Mouse (Mus musculus) bone marrow, adult 2 months (tissue): ENCODE data around the gene Abcc6. TPM values are rescaled to one million over a fixed set of nuclear protein-coding genes. Genes with fewer than 3 reads are reported as not detected.

Experiments used
- H3K27ac ChIP-seq: fragments of 200-500 bp; 2 replicates; pipeline ENCODE4 v1.5.1; 2012; ENCODE audit warnings: low read depth, mild to moderate bottlenecking, control low read depth, inconsistent platforms, low read length; ENCODE audit not compliant: control insufficient read depth, poor library complexity, insufficient read depth
- H3K4me1 ChIP-seq: fragments of 200-500 bp; 2 replicates; pipeline ENCODE4 v1.6.1; 2011; ENCODE audit warnings: low read length; ENCODE audit not compliant: control insufficient read depth, insufficient read depth
- H3K4me3 ChIP-seq: fragments of 200-500 bp; replicated peaks from 2 replicates; pipeline ENCODE3; 2011; ENCODE audit warnings: mild to moderate bottlenecking, low read depth, low read length, control low read depth; ENCODE audit not compliant: control insufficient read depth
- CTCF ChIP-seq: fragments of 200-500 bp; IDR thresholded peaks from 2 replicates; pipeline ENCODE4 v1.5.1; 2011; ENCODE audit warnings: low read length, control low read depth; ENCODE audit not compliant: control insufficient read depth, insufficient read depth
- POLR2A ChIP-seq: fragments of 200-500 bp; IDR thresholded peaks from 2 replicates; pipeline ENCODE4 v1.6.1; 2011; ENCODE audit warnings: low read depth, mild to moderate bottlenecking, control low read depth, low read length, borderline replicate concordance; ENCODE audit not compliant: control insufficient read depth
- WGBS: fragments of 180-500 bp; shearing (Covaris S2); methylation state at CpG from one replicate; pipeline ENCODE4 v1.1.7; 2018; 5-methylcytosine and 5-hydroxymethylcytosine counted together
- polyA plus RNA-seq: library from polyadenylated mRNA; stranded (reverse); fragments of >200 nt; gene quantifications from 2 replicates; pipeline ENCODE4 v1.2.4, GENCODE M21; 2011; ENCODE audit warnings: low replicate concordance; ENCODE audit not compliant: missing spikeins, insufficient read depth, insufficient read length

The Abcc6 gene
- polyA plus RNA-seq, 1 experiment, result 1.3 TPM

- WGBS, result 73% methylated on average over 3 of the region's 3 CpGs
- Histone ChIP-seq H3K4me3 (no peak overlapping the region), H3K27ac (no peak overlapping the region), H3K4me1 (no peaks in the 10 kb centered on the region)
- TF ChIP-seq POLR2A (no peak), CTCF (no peak)
Observed at GRCm38 (mm10) chr7:46019594-46019993, 10.5 kb downstream of the Abcc6 start.

DNA sequence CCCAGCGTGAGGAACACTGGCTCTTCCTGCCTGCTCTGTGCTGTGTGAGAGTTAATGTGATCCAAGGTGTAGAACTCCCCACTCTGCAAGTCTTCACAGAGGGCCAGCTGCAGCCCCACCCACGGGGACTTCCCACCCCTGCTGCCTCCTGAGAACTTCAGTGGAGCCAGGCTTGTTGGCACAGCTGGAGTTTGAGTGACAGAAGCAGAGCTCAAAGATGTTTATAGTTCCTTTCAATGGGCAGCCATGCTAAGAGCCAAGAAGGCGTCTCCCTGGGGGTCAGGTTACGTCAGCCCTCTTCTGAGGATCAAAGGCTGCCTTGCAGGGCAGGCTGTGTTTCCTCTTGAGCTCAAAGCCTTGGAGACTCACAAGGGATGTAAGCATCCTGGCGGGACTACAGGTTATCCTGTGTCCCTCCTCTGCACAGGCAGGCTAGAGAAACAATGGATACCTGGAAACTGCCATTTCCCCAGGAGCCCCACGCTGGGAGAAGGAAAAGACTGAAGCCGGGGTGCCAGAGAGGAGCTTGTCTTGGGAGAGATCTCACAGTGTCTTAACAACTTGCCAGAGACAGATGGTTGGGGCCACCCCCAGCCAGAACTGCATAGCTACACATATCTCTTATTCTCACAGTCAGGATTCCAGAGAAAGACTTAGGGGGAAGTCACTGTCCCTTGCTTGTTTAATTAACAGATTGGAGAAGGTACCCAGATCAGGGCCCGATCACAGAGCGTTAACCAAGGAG is 16.7 kb downstream of the Abcc6 start:
- TF ChIP-seq CTCF, result no peak
- TF ChIP-seq POLR2A, result no peak
- Histone ChIP-seq H3K4me3 (no peak overlapping the region), H3K27ac (no peak overlapping the region), H3K4me1 (no peaks in the 10 kb centered on the region)
- 57% methylated on average over 9 of the region's 9 CpGs for WGBS

DNA sequence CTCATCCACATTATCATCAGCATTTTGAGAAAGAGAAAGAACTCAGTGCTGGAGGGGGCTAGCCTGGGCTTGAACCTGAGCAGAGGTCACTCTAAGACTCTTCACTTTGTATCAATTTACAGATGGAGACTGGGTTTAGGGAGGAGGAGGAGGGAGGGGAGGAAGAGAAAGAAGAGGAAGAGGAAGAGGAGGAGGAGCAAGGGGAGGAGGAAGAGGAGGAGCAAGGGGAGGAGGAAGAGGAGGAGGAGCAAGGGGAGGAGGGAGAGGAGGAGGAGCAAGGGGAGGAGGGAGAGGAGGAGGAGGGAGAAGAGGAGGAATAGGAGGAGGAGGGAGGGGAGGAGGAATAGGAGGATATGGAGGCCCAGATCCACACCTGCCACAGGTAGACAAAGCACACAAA is 18.0 kb downstream of the Abcc6 start:
- H3K4me1 ChIP-seq, result no peaks in the 10 kb centered on the region
- no peak overlapping the region for H3K4me3 ChIP-seq
- no peak overlapping the region for H3K27ac ChIP-seq
- no peak for TF ChIP-seq POLR2A
- TF ChIP-seq CTCF, result no peak

DNA sequence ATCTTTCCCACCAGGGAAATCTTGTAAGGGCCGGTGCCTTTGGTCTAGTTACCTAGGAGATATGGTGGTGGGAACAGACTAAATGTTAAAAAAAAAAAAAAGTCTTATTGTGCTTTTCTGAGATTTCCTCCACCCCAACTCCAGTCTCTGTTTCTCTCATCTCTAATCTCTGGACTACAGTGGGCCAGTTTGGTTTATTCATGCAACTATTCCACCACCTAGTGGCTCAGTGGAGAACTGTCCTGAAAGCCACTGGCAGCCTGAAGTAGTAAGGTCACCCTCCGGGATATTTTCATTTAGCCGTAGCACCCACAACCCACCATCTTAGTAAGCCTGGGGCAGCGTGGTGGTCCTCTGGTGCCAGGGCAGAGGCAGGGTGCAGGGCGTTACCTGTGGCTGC is 20.5 kb downstream of the Abcc6 start:
- H3K4me1 ChIP-seq, result no peaks in the 10 kb centered on the region
- H3K4me3 ChIP-seq, result no peak overlapping the region
- TF ChIP-seq POLR2A (no peak), CTCF (peak; percentile 41)
- WGBS, result 11% methylated on average over 5 of the region's 5 CpGs
- no peak overlapping the region for H3K27ac ChIP-seq

GRCm38 (mm10) chr7:46002748-46003147 is 27.4 kb downstream of the Abcc6 start:
- WGBS, result 57% methylated on average over 4 of the region's 4 CpGs
- TF ChIP-seq POLR2A (no peak), CTCF (no peak)
- H3K4me3 ChIP-seq, result no peak overlapping the region
- H3K4me1 ChIP-seq, result no peaks in the 10 kb centered on the region; the same call in 1 of the 2 replicates
- H3K27ac ChIP-seq, result no peak overlapping the region

- no peak for TF ChIP-seq CTCF
- no peak for TF ChIP-seq POLR2A
- Histone ChIP-seq H3K4me3 (no peak overlapping the region), H3K4me1 (no peaks in the 10 kb centered on the region; the same call in 1 of the 2 replicates), H3K27ac (no peak overlapping the region)
- 87% methylated on average over 4 of the region's 4 CpGs for WGBS
Observed at GRCm38 (mm10) chr7:46000577-46000976, 29.5 kb downstream of the Abcc6 start.

GRCm38 (mm10) chr7:45992470-45992869 is 37.6 kb downstream of the Abcc6 start:
- Histone ChIP-seq H3K4me1 (no peaks in the 10 kb centered on the region), H3K27ac (no peak overlapping the region), H3K4me3 (no peak overlapping the region)
- WGBS, result 36% methylated on average over 8 of the region's 8 CpGs
- TF ChIP-seq POLR2A (no peak), CTCF (no peak)

GRCm38 (mm10) chr7:45988344-45988743 is 41.8 kb downstream of the Abcc6 start:
- Histone ChIP-seq H3K4me1 (no peaks in the 10 kb centered on the region), H3K27ac (no peak overlapping the region), H3K4me3 (no peak overlapping the region)
- TF ChIP-seq CTCF, result no peak
- no peak for TF ChIP-seq POLR2A
- 59% methylated on average over 1 of the region's 1 CpGs for WGBS
